In the genomic region with DNA sequence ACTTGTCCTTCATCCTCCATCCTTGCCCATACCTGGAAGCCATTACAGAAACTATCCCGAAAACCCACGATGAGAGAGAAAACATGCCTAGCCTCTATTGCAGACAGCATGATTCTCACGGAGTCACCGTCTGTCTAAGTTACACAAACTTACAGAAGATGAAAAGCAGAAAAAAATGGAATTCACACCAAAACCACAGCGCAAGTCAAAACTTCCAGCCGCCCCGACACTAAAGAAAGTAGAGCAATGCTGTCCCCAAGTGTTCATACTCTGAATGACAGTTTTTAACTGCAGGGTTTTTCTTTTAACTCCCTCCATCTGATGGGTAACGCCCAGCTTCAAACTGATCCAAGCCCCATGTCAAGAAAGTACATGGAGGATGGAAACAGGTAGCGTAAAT, we compare ENCODE assay signal across 8 mouse cellular contexts.
DNase-seq lines count a peak whose midpoint lies in the region.

No protein-coding gene starts in this region.

- DNase-seq in heart, adult 9 months (ENCODE audit: low spot score in 2 of 2): peak; percentile 21 to 57
- DNase-seq in heart, adult 11 months: no peak
- peak; percentile 76 for DNase-seq in CD4-positive, CD25-positive, alpha-beta regulatory T cell, adult 2 months (ENCODE audit: low read depth, low spot score)
- DNase-seq in brain, adult 2 months (ENCODE audit: low read depth, low spot score): peak; percentile 74
- DNase-seq in forelimb bud, embryonic 11.5 days (ENCODE audit: low read depth, low spot score): peak; percentile 66
- DNase-seq in kidney, postnatal 14 days: peak; percentile 70
- peak; percentile 74 for DNase-seq in lung, postnatal 14 days
- peak; percentile 63 for DNase-seq in testis, postnatal 10 days (ENCODE audit: low spot score)
